Mouse (Mus musculus) cerebellum, adult 11-12 months (tissue): ENCODE measurements around the gene Agr3.

Experiments
- DNase-seq: peaks from one replicate; pipeline ENCODE4 v3.0.0; 2022

The Agr3 gene

DNA sequence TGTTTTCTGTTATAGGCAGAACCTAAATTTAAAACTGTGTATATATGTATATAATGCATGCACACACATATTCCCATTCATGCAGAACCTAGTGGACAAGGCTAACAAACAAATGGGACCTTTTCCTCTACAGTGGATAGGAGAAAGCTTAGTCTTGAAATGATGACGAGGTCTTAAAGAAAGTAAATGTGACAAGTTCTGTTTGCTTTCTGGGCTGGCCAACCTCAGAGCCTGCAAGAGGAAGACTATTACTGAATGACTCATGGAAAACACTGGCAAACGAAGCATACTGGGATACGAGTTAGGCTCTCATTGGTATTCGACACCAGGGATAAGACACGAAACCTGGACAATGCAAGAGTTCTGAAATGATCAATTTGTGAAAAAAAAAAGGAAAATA is 59.3 kb downstream of the Agr3 start:
- no peak for DNase-seq

DNA sequence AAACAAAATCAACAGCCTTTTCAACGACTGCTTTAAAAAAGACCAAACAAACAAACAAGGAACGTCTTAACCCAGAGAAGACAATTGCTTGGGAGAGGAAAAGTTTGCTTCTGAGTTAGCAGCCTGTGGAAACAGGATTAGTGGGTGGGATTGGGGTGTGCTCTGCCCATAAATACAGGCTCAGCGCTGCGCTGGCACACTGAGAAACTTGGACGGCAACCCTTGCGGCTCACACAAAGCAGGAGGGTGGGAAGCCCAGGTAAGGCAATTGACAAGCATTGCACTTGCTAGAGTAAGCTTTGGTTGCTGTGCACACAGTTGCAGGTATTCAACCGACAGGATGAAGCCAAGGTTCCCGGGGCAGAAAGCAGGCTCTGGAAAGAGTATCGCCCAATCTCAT is 67.3 kb downstream of the Agr3 start, which contains the start of gene Agr2:
Gene Agr2, plus strand, starts transcription at position 197 of the 400 bp plus-strand sequence.
- no peak for DNase-seq

DNA sequence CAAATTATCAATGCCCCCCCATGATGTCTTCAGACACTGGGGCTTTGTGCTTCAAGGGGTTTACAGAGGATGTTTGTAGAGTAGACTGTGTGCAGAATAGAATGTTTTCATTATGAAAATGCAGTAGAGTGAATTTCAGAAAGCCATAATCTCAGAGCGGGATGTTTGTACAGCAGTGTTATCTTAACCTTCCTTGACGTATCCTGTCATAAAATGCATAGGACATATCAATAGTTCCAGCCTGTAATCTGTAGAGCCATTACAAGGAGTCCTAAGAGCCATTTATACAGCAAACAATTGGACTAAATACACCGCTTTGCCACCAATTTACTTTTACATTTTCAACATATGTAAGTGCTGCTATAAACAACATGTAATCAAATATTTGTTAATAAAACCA is 68.2 kb downstream of the Agr3 start:
- no peak for DNase-seq

DNA sequence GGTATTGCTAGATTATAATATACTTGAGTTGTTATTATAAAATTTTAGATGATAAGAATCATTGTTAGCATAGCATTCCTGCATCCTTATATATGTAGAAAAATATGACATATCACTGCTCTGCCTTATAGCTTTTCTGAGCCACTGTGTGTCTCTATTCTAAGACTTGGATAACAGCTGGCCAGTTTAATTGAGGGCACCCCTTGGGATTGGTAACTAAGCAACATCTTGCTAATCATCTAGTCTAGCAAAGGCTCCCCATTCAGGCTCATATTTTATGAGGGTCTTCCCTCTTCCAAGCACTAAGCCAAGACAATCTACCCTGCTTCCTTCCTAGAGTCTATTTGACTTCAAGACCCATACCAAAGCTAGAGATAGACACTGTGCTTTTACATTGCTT is 68.7 kb downstream of the Agr3 start:
- no peak for DNase-seq

DNA sequence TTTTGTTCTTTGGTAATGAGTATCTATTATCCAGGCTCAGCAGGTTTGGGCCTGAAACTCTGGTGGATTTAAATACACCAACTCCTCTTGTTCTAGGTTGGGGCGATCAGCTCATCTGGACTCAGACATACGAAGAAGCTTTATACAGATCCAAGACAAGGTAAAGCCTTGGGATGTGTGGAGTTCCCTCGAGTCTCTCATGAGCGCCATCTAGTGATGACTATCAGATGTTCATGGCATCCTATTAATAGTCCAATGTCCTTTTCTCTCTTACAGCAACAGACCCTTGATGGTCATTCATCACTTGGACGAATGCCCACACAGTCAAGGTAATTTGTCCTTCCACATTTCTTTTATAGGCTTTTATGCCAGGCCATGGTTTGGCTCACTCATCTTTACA is 70.4 kb downstream of the Agr3 start:
- peak; percentile 9 for DNase-seq
